Mouse (Mus musculus) naive thymus-derived CD4-positive, alpha-beta T cell, adult 2 months (primary cell): ENCODE results near the gene Mlf2.

Source experiments
- DNase-seq: peaks from one replicate; pipeline ENCODE4 v3.0.0-alpha.2; 2011; ENCODE audit warnings: low read depth

Gene Mlf2

DNA sequence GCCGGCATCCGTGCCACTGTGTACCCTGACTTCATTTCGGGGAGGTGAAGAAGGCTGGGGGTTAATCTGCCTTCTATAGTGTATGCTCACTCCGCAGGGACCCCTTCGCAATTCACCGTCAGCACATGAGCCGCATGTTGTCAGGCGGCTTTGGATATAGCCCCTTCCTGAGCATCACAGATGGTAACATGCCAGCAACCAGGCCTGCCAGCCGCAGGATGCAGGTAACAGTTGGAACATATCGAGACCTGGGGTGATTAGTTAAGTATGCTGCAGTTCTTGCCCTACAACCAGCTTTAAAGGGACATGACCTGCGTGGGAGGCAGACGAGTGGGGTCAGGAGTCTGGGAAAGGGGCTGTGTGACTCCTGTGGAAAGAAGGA lies 1.1 kb downstream of the Mlf2 start:
- no peak for DNase-seq

DNA sequence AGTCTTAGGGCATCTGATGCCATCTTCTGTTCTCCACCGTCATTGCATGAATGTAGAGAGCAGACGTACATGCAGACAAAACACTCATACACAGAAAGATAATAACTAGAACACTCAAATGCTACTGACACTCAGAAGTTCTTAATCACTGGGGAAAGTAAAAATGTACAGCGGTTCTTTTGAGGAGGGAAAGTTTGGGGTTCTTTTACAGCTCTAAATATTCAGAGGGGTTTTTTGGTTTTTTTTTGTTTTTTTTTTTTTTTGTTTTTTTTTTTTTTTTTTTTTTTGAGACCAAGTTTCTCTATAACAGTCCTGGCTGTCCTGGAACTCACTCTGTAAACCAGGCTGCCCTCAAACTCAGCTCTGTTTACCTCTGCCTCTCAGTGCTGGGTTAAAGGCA lies 1.9 kb downstream of the Mlf2 start:
- DNase-seq: peak; percentile 29

DNA sequence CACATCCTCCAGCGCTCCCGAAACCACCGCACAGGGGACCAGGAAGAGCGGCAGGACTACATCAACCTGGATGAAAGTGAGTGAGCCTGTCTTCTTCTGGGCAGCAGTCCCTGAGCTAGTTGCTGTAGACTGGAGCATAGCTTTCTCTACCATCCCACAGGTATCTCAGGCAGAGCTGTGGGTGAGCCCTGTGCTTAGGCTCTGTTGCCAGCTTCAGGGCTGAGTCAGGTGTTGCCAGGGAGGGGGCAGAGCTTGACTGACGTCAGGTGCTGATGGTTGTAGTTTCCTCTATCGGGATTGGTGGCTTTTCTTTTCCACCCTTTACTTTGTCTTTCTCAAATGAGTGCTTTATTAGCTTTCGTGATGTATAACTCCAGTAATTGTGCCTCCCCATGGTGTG lies 3.5 kb downstream of the Mlf2 start:
- DNase-seq: no peak

DNA sequence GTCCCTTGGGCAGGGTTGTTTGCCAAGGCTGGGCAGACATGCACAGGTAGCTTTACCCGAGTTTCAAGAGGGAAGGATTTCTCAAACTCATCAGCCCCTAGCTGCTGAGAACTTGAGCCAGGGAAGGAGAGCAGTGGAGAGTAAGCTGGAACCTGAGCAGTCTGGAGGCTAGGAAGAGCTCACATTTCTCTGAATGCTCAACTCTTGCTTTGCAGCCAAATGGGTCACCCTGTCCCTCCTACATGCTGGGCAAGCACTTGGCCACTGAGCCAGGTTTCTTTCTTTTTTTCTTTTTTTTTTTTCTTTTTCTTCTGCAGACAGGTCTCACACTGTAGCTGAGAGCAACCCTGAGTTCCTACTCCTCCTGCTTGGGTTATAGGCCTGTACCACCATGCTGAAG lies 5.5 kb downstream of the Mlf2 start:
- DNase-seq: no peak

DNA sequence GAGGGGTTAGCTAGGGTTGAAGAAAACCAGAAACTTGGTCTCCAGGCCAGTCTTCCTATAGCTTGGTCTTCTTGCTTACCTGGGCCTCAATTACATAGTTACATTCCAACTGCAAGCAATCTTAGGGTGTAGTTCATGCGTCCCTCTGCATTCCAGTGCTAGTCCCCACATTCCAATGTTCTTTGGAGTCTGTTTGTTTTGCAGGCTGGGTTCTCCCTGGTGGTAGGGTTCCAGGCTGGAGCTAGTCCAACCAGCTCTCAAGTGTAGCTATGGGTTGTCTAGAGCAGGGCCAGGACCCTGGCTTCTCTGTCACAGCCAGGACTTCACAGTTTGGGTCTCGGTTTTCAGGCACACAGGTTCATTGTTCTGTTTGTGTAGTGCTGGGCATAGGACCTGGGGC lies 6.3 kb downstream of the Mlf2 start:
- no peak for DNase-seq

DNA sequence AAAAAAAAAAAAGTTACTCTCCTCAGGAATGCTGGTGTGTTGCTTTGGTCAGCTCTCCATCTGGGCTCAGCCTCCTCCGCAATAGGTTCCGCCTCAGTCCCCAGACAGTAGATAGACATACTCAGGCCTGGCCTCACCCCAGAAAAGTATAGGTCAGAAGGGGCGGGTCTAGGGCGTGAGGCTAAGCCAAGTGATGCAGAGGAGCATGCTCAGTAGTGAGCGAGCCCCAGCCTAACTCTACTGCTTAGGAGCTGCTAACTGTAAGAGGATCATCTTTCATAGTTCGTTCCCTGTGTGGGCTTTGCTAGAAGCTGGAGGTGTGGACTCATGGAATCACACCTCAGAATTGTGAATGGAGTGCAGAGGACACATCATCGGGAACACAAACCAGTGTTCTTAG lies 7.4 kb downstream of the Mlf2 start:
- DNase-seq: no peak

DNA sequence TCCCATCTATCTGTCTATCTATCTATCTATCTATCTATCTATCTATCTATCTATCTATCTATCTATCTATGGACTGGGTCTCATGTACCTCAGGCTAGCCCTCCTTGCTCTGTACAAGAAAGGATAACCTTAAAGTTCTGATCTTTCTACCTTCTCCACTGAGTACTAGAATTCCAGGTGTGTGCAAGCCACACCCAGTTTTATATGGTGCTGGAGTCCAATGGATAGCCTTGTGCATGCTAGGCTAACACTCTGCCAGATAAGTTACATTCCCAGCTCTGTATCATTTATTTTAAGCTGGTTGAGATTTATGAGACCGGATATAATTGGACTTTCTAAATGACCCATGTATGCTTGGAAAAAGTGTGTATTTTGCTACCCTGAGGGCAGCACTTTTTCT lies 10.5 kb downstream of the Mlf2 start:
- DNase-seq: no peak

DNA sequence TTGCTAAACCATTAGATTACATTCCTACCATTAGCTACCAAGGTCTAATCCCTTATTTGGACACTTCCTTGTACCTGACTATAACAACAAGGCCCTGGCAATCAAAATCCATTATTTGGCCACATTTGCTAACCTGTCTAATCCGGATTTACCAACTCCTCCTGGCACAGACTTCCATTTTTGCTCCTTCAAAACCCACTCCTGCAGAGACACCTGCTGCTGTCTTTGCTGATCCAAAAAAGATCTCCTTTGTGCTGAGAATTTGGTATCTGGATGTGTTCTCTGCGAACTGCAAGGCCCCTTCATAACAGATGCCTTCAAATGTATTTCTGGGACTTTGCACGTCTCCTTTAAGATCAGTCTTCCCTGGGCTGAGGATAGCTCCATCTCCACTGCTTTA lies 12.3 kb downstream of the Mlf2 start:
- DNase-seq: no peak

DNA sequence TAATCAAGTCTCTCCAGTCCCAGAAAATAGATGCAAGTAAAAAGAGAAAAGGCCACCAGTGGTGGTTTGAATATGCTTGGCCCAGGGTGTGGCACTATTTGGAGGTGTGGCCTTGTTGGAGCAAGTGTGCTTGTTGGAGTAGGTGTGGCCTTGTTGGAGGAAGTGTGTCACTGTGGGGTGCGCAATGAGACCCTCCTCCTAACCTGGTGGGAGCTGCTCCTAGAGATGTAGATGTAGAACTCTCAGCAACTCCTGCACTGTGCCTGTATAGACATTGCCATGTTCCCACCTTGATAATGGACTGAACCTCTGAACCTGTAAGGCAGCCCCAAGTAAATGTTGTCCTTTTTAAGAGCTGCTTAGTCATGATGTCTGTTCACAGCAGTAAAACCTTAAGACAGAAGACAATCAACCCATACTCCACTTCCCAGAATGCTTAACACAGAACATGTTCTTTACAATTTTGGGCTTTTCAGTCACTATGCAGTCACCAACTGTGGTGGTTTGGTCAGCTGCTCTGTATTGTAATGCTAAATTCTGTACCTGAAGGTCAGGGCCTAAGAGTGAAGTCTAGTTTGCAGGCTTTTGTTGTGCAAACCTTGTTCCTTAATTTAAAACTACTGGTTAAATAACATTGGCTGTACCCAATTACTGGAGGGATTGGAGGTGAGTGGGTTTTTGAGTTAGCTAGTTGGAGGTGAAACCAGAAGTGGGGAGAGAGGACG lies 23.0 kb downstream of the Mlf2 start:
- no peak for DNase-seq

DNA sequence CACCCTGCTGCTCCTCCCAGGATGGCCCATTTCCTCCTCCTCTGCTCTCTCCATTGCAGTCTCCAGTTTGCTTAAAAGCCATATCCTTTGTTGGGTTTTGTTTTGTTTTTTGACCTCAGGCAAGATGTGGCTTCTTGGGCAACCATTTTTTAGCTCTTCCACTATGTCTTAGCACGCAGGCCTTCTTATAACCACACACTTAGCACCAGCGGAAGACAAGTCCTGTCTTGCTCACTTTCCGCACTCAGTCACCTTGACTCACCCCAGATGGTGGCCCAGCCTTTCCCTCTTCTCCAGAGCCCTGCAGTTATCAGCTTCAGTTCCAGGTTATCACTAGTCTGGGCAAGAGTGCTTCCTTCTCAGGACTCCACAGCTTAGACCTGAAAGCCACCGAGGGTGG lies 24.0 kb downstream of the Mlf2 start:
- DNase-seq: no peak

DNA sequence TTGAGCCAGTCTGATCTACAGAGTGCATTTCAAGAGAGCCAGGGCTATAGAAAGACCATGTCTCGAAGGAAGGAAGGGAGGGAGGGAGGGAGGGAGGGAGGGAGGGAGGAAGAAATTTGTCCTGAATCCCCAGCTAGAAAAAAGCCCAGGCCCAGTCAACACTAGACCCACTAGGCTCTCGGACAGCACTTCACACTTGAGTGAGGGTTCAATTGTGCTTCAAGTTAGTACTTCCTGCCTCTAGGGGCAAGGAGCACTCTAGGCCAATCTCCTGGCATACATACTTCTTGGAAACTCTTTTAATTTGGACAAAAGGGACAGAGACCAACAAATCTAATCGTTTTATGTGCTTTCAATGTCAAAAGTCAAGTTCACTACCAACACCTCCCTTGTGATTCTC lies 26.9 kb downstream of the Mlf2 start:
- DNase-seq: no peak

DNA sequence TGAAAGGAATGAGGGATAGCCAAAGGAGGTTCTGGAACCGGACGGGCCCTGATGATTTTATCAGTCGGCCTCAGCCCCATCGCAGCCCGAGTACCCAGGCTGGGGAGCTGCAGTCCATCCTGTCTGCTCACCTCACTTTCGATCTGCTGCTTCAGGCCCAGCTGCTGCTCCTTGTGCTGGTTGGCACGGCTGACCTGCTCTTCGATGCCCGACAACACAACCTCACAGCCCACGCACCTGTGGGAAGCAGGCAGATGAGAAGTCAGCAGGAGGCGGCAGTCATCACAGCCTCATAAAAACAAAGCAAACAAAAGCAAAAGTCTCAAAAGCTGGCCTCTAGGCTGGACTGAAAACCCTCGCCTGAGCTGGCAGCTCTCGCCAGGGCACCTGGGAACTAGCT lies 28.8 kb downstream of the Mlf2 start:
- DNase-seq: no peak

DNA sequence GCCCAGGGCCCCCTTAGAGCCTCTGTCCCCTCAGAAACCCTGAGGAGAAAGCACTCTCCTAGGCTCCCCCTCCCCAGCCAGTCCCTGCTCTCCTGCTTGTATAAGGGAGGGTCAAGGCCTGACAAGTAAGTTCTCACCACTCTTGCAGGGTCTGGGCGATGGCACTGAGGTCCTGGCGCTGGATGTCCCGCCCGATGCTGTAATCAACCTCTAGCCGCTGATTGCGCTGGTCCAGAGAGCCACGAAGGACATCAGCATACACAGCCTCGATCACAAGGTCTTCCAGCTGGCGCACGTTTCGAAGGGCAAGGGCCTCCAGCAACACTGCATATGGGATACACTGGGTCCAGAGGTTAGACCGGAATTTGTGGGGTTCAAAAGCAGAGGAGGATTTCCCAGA lies 29.8 kb downstream of the Mlf2 start:
- DNase-seq: no peak

DNA sequence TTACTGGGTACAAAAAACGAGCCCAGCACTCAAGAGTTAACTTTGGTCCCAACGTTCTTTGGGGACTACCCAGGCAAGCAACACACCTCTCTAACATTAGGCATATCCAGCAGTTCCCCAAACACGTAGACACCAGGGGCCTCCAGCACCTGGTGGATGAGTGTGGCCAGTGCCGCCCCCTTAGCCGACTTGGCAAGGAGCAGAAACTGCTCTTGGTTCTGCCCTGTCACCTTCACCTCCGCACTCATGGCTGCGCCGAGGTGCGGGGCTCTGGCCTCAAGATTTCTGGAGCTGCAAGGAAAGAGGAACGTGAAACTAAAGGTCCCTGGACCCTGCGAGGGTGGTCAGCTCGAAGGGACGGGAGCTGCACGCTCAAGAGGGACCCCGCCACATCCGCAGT lies 33.5 kb downstream of the Mlf2 start:
- DNase-seq: no peak

DNA sequence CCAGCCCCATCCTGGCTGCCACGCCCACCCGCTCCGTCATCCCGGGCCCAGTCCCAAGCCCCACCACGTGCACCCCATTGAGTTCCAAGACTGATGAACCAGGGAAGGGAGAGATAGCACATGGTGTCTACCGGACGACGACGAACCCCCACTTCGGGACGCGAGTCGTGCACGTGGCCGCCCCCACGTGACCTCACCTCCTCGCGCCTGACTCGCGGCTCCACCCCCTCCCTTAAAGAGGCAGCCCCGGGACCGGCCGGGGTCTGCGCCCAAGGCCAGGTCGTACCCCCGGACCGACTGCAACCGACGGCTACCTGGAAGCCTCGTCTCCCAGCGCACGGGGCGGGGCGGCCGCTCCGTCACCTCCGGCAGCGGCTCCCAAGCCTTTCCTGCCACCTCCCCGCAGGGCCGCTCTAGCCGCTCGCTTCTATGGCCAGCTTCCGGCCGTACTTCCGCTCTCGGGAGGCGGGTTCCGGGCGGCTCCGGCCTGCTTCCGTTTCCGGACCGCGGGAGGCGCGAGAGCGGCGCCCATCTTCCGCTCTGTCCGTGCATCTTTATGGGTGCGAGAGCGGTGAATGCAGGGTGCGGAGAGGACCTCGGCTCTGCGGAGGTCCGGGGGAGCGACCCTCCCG lies 34.0 kb downstream of the Mlf2 start, which contains the start of gene Cops7a:
Cops7a (minus strand) TSS at position 451 of the 632 bp plus-strand sequence.
- DNase-seq: peak; percentile 95

DNA sequence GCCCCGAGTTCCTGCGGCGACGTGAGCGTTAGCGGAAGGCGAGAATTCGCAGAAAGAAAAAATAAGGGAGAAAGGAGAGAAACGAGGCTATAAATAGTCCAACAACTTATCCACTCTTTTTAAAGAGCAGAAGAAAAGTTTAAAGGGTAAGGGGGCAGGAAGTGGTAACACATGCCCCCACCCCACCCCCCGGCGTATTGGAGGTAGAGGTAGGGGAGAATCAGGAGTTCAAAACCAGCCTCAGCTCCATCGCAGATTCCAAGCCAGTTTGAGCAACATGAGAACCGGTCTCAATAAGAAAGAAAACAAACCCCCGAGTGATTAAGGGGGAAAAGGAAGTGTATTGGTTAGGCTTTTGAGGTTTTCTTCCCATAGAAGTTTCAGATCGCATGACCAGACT lies 34.6 kb downstream of the Mlf2 start:
- no peak for DNase-seq

DNA sequence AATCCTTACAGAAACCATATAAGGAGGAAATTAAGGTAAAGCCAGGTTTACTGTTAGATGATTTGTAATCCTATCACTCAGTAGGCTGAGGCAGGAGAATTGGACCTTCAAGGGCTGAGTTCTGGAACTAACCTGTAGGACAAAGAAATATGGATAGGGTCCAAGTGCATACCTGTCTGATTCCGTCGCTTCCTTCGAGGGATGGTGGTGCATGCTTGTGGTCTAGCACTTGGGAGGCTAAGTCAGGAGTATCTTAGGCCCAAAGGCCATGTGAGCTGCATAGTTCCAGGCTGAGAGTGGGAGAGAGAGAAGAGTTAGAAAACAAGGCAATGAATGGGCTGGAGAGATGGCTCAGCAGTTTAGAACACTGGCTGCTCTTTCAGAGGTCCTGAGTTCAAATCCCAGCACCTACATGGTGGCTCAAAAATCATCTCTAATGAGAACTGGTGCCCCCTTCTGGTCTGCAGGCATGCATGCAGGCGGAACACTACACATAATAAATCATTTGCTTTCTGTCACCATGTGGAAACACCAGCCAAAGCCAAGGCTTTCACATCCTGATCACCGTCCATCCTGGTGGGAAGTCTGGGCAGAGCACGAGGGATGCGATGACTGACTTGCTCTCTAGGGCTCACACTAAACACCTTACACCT lies 35.4 kb downstream of the Mlf2 start:
- DNase-seq: peak; percentile 64

DNA sequence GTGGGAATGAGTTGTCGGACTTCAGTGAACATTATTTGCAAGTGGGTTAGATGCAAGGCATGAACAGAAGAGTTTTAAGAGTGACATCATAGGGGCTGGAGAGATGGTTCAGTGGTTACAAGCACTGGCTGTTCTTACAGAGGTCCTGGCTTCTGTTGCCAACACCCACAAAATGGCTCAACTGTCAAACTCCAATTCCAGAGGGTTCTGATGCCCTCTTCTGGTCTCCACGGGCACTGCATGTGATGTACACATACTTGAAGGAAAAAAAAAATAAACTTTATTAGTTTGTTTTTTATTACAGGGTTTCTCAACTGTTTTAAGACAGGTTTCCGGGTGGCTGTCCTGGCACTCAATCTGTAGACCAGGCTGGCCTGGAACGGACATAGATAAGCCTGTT lies 36.6 kb downstream of the Mlf2 start:
- peak; percentile 79 for DNase-seq
